ENCODE assay signal across 12 mouse cellular contexts in genomic region chr12:108678366-108678765, GRCm38 (mm10). TPM values are rescaled to one million over a fixed set of nuclear protein-coding genes. Genes with fewer than 3 reads are reported as not detected.
"Had no signal": no experiment of that assay in that cellular context is flagged by ENCODE, and none has a peak within 500 bp of the region (broad histone marks: within the 10 kb centered on the region; RNA-seq: fewer than 3 reads in every experiment).

No protein-coding gene starts in this region.

- H3K4me2 ChIP-seq: limb, embryonic 13.5 days; liver, embryonic 12.5 days; lung, embryonic 14.5 days; neural tube, embryonic 15.5 days had no signal

- DNase-seq: left cerebral cortex, postnatal 4 days; lung, embryonic 14.5 days; lung, postnatal 10 days; lung, postnatal 4 days; midbrain, embryonic 14.5 days; thymus, adult 18-20 months; thymus, postnatal 14 days had no signal

- H3K9ac ChIP-seq: limb, embryonic 13.5 days; liver, embryonic 12.5 days; lung, embryonic 14.5 days; neural tube, embryonic 15.5 days had no signal

- H3K27ac ChIP-seq: limb, embryonic 13.5 days; liver, embryonic 12.5 days; midbrain, embryonic 10.5 days; neural tube, embryonic 15.5 days had no signal

- H3K4me1 ChIP-seq: limb, embryonic 13.5 days; liver, embryonic 12.5 days; midbrain, embryonic 10.5 days; neural tube, embryonic 15.5 days had no signal

- ATAC-seq: liver, embryonic 12.5 days had no signal

- H3K4me3 ChIP-seq: limb, embryonic 13.5 days; liver, embryonic 12.5 days; midbrain, embryonic 10.5 days; myocyte; neural tube, embryonic 15.5 days had no signal

- H3K27me3 ChIP-seq: limb, embryonic 13.5 days; liver, embryonic 12.5 days; neural tube, embryonic 15.5 days had no signal

- H3K9me3 ChIP-seq: limb, embryonic 13.5 days; liver, embryonic 12.5 days; midbrain, embryonic 10.5 days; neural tube, embryonic 15.5 days had no signal

RNA-seq across cellular contexts. Expression of gene Degs2, which starts 23.7 kb away (rescaled TPM):
- total RNA-seq: left cerebral cortex, postnatal 4 days had no signal
